Mouse (Mus musculus) brain, embryonic 14.5 days (tissue): ENCODE measurements at regions not wholly inside any gene's neighbourhood (a gene's known extent, or its start where the extent isn't known, plus 50 kb on each side); places are given as distances from the start of the nearest gene placed in this dataset.

Experiments used
- CTCF ChIP-seq: fragments of 200-500 bp; IDR thresholded peaks from 2 replicates; pipeline ENCODE4 v1.5.1; 2012; ENCODE audit warnings: inconsistent platforms, mild to moderate bottlenecking, moderate library complexity, borderline replicate concordance; ENCODE audit not compliant: insufficient read depth, insufficient read length; ENCODE audit errors: extremely low read depth
- POLR2A ChIP-seq: fragments of 200-500 bp; IDR thresholded peaks from 2 replicates; pipeline ENCODE4 v1.6.1; 2012; ENCODE audit warnings: mild to moderate bottlenecking, inconsistent platforms, borderline replicate concordance; ENCODE audit not compliant: poor library complexity, insufficient read depth, insufficient read length, severe bottlenecking; ENCODE audit errors: extremely low read depth

- TF ChIP-seq CTCF (no peak), POLR2A (no peak)
Measured at GRCm38 (mm10) chr4:44445511-44445910, 144.8 kb downstream of the Melk start.
